Mouse (Mus musculus) spleen, adult 2 months (tissue): ENCODE measurements around the gene L2hgdh. TPM values are rescaled to one million over a fixed set of nuclear protein-coding genes. Genes with fewer than 3 reads are reported as not detected.

Experiments
- DNase-seq, 2 experiments: peaks; one replicate each; pipeline versions ENCODE4 v3.0.0 to v3.0.0-alpha.2; 2012 to 2021; ENCODE audit warnings: low spot score in 2 of 2, low read depth in 1 of 2
- H3K27ac ChIP-seq: fragments of 200-500 bp; 2 replicates; pipeline ENCODE4 v1.5.1; 2012; ENCODE audit warnings: low read length, inconsistent platforms; ENCODE audit not compliant: insufficient read depth
- H3K27me3 ChIP-seq: fragments of 200-500 bp; 2 replicates; pipeline ENCODE4 v1.6.1; 2012; ENCODE audit warnings: mild to moderate bottlenecking, moderate library complexity, low read length, inconsistent platforms; ENCODE audit not compliant: control insufficient read depth, insufficient read depth
- H3K36me3 ChIP-seq: fragments of 200-500 bp; 2 replicates; pipeline ENCODE4 v1.6.1; 2012; ENCODE audit warnings: mild to moderate bottlenecking, low read length, inconsistent platforms; ENCODE audit not compliant: control insufficient read depth, insufficient read depth
- H3K4me1 ChIP-seq: fragments of 200-500 bp; 2 replicates; pipeline ENCODE4 v1.6.1; 2011; ENCODE audit warnings: inconsistent platforms; ENCODE audit not compliant: control insufficient read depth, insufficient read depth, insufficient read length
- H3K4me3 ChIP-seq: fragments of 200-500 bp; 2 replicates; pipeline ENCODE4 v1.5.1; 2011; ENCODE audit warnings: mild to moderate bottlenecking, inconsistent platforms; ENCODE audit not compliant: insufficient read depth, insufficient read length; ENCODE audit errors: extremely low read depth
- CTCF ChIP-seq: fragments of 200-500 bp; IDR thresholded peaks from 2 replicates; pipeline ENCODE4 v1.5.1; 2011; ENCODE audit warnings: mild to moderate bottlenecking, inconsistent platforms; ENCODE audit not compliant: insufficient read depth, insufficient read length, insufficient replicate concordance; ENCODE audit errors: extremely low read depth
- POLR2A ChIP-seq: fragments of 200-500 bp; IDR thresholded peaks from 2 replicates; pipeline ENCODE4 v1.6.1; 2011; ENCODE audit warnings: low read depth, low read length, inconsistent platforms
- WGBS: fragments of 180-500 bp; shearing (Covaris S2); methylation state at CpG from one replicate; pipeline ENCODE4 v1.1.7; 2018; 5-methylcytosine and 5-hydroxymethylcytosine counted together
- polyA plus RNA-seq: library from polyadenylated mRNA; depleted of rRNA; stranded (reverse); fragments of >200 nt; gene quantifications from 2 replicates; pipeline ENCODE4 v1.2.3, GENCODE M21; 2012

Gene L2hgdh
- polyA plus RNA-seq, 1 experiment = 1.4 TPM

DNA sequence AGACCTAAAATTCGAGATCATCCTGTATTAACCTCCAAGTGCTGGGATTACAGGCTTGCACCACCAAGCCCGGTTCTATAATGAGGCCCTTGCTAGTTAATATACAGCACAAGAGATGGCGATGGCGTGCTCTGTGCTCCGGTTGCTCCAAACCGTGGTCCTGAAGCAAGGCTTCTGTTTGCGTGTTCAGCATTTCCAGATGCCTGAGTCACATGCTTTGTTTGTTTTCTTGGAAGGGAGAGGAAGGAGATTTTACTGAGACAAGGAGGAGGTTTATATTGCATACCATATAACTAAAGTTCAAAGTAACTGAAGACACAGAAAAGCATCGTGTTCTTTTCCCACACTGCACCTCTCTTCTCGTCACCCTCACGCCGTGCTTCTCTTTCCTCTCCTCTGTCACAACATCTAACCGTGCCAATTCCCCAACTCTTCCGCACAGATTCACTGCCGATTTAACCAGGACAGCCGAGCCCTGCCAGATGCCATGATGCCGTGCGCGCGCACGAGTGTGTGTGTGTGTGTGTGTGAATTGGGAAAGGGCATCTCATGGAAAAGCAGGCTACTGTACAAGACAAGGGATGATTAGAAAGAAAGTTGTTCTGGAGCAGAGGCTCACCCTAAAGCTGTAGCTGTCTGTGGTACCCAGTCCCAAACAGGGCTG, 36.2 kb upstream of the L2hgdh start:
- Histone ChIP-seq H3K27ac (no peak overlapping the region), H3K4me3 (no peak overlapping the region), H3K27me3 (no peaks in the 10 kb centered on the region), H3K4me1 (peaks cover 2% of the 10 kb centered on the region; the same call in 1 of the 2 replicates), H3K36me3 (no peaks in the 10 kb centered on the region)
- DNase-seq = no peak
- TF ChIP-seq POLR2A (no peak), CTCF (no peak)
- WGBS = 91% methylated on average over 20 of the region's 20 CpGs

DNA sequence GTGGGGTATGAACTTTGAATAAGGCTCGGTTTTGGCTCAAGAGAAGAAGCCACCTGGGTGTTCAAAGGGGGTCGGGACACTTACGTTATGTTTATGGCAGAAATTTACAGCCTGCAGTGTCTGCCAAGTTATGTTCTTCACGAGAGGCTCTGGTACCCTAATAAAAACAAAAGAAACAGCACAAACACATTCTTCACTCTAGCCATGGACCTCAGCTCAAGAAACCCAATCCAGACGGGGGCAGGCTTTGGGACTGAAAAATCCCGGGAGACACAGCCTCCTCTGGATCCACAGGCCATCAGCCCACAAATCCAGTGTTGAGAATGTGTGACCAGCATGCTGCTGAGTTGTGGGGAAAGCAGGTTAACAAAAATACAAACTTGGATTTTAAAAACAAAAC, 35.3 kb upstream of the L2hgdh start:
- DNase-seq = no peak

DNA sequence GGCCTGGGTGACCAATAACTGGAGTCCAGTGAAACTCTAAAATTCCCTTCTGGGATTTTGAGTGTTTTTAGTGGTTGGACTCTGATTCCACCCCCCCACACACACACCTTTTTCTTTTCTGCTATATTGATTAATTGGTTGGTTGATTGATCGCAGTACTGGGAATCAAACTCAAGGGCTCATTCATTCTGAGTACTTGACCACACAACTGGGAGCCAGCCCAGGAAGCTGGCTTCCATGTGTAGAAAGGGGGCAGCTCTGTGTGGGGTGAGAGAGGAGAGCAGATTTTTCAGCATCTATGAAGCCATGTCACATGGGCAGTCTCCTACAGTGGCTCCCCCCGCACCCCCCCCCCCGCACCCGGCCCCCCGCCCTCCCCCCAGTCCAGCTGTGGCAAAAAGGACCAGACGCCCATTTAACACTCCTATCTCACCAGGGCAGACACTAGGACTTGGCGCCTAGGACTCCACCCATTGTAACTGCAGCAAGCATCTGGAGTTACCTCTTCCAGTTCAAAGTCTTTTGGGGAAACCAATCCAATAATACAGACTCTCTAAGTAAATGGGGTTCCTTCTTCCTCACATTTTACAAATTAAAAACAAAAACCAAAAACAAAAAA, 34.7 kb upstream of the L2hgdh start:
- TF ChIP-seq CTCF (no peak), POLR2A (no peak)
- H3K4me1 ChIP-seq = no peaks in the 10 kb centered on the region
- H3K4me3 ChIP-seq = no peak overlapping the region
- H3K27ac ChIP-seq = no peak overlapping the region
- no peak for DNase-seq
- no peaks in the 10 kb centered on the region for H3K36me3 ChIP-seq
- H3K27me3 ChIP-seq = no peaks in the 10 kb centered on the region
- 42% methylated on average over 7 of the region's 7 CpGs for WGBS

More for the DNA sequence above, 35.3 kb upstream of the L2hgdh start:
- no peaks in the 10 kb centered on the region for H3K4me1 ChIP-seq
- no peak overlapping the region for H3K27ac ChIP-seq
- H3K36me3 ChIP-seq = no peaks in the 10 kb centered on the region
- 80% methylated on average over 6 of the region's 6 CpGs for WGBS
- no peak overlapping the region for H3K4me3 ChIP-seq
- no peaks in the 10 kb centered on the region for H3K27me3 ChIP-seq
- TF ChIP-seq POLR2A = no peak

DNA sequence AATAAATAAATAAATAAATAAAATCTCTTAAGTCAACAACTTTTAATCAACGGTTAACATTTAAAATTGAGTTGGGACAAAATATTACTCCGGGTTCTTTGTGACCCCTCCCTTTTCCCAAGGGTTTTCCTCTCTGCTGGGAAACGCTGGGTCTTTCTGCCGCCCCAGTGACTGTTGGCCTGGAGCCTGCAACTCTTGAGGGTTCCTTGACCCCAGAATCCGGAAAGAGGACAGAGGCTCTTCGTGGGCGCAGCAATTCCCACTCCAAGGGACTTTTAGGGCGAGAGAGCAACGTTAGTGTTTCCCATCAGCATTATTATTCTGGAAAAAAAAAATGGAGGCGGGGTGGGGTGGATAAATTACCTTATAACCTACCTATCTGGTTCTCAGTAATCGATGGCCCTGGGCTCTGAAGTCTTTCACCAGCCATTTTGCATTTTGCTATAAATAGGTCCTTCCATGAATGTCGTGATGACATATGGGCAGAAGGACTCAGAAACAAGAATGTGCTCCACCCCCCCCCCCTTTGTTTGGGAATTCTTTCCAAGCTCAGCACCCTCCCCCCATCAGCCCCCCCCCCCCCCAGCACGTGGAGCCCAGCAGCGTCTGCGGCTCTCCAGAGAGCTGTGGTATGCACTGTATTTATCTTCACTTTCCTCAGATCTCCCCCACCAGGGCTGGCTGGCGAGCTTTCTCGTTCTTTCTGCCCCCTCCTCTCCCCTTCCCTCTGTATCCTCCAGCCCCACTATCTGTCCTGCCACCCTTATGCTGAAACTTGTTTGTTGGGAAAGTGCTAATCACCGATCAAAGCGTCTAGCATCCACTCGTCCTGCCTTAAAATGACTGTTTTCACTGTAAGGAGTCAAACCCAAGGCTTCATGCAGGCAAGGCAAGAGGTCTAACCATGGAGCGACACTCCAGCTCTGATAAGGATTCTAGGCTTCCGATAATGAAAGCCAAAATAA, 33.8 kb upstream of the L2hgdh start:
- no peak for TF ChIP-seq POLR2A
- no peak for TF ChIP-seq CTCF
- Histone ChIP-seq H3K27me3 (no peaks in the 10 kb centered on the region), H3K4me3 (no peak overlapping the region), H3K36me3 (no peaks in the 10 kb centered on the region), H3K27ac (peak overlapping the region; percentile 36; the same call in 1 of the 2 replicates), H3K4me1 (no peaks in the 10 kb centered on the region)
- WGBS = 27% methylated on average over 22 of the region's 22 CpGs
- no peak for DNase-seq

DNA sequence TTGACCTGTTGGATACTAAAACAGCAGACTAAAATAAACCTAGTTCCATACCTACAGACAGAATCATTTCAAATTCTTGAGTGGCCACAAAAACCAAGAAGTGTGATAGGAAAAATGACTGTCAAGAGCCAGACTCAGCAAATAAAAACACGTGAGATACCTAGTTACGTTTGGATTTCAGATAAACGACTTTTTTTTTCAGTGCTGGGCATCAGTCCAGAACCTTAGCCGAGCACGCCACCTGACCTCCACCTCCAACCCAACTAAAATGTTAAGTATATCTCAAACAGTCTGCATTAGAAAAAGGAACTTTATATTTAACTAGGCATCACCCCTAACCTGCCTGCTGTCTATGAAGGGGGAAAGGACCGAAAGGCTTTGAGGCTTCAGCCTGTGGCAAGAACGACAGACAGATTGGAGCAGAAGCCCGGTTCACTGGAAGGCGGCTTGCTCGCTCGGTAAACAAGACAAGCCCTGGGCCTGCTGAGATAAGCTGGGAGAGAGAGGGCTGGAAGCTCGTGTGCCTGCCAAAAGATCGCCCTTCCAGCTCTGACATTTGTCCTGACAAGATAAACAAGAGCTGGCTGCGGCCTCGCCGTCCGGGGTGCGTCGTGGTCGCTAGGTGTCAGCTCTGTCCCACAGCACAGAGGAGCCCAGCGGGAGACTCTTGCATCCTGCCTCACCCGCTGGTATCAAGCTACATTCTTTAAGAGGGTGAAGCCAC, 32.9 kb upstream of the L2hgdh start:
- Histone ChIP-seq H3K27me3 (no peaks in the 10 kb centered on the region), H3K36me3 (no peaks in the 10 kb centered on the region), H3K27ac (peak overlapping the region; percentile 73), H3K4me3 (no peak overlapping the region), H3K4me1 (no peaks in the 10 kb centered on the region)
- WGBS = 21% methylated on average over 22 of the region's 22 CpGs
- DNase-seq = peak; percentile 45 to 75
- TF ChIP-seq CTCF (peak; percentile 95), POLR2A (no peak)

DNA sequence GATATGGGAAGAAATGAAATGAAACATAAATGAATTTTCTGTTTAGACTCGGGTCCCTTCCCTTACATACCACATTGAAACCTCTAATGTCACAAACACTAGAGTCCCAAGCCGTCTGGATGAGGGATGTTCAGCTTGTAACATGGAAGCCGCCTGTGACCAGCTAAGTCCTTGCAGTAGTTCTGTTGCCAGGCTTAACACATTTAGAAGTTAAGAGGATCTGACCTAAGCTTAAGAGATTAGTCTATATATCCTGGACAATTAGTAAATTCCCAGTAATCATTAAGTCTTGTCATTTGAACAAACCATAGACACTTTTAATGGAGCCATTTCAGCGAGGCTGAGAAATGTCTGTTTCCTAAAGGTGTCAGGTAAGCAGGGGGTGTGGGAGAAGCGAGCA, 31.3 kb upstream of the L2hgdh start:
- WGBS = 89% methylated on average over 5 of the region's 5 CpGs
- Histone ChIP-seq H3K27me3 (no peaks in the 10 kb centered on the region), H3K27ac (no peak overlapping the region)

More for the DNA sequence above, 31.3 kb upstream of the L2hgdh start:
- Histone ChIP-seq H3K36me3 (no peaks in the 10 kb centered on the region), H3K4me3 (no peak overlapping the region), H3K4me1 (no peaks in the 10 kb centered on the region)
- no peak for DNase-seq
- TF ChIP-seq CTCF = no peak
- no peak for TF ChIP-seq POLR2A
